Mouse (Mus musculus) spleen, postnatal 36 days (tissue): Measurements from ENCODE around the gene Cpb2.
A peak's percentile ranks its signal among the peaks of the same experiment; 100 is the strongest.

Experiments
- DNase-seq, 2 experiments: peaks; one replicate each; pipeline ENCODE4 v3.0.0; 2022; ENCODE audit warnings: low spot score in 2 of 2, mixed read lengths in 1 of 2

Cpb2 gene

GRCm38 (mm10) chr14:75246024-75247000 lies 4.2 kb downstream of the Cpb2 start:
- no peak for DNase-seq

GRCm38 (mm10) chr14:75250432-75250831 lies 8.3 kb downstream of the Cpb2 start:
- no peak for DNase-seq

- DNase-seq, result peak in 1 of 2 experiments; percentile 1
These were observed 14.4 kb downstream of the Cpb2 start for GRCm38 (mm10) chr14:75256521-75256920.

GRCm38 (mm10) chr14:75269531-75269930 lies 27.4 kb downstream of the Cpb2 start:
- no peak for DNase-seq

- DNase-seq, result no peak
These were observed 37.6 kb downstream of the Cpb2 start for GRCm38 (mm10) chr14:75279716-75280115.

GRCm38 (mm10) chr14:75280406-75280805 lies 38.3 kb downstream of the Cpb2 start:
- DNase-seq, result no peak

GRCm38 (mm10) chr14:75283609-75284192 lies 41.6 kb downstream of the Cpb2 start:
- peak in 1 of 2 experiments; percentile 8 for DNase-seq

- DNase-seq, result peak; percentile 92 to 94
These were observed 42.3 kb downstream of the Cpb2 start, which contains the start of gene Zc3h13 for GRCm38 (mm10) chr14:75284193-75284915. Zc3h13 (plus strand) TSS chr14:75284373.

GRCm38 (mm10) chr14:75301081-75301480 lies 59.0 kb downstream of the Cpb2 start:
- no peak for DNase-seq

GRCm38 (mm10) chr14:75303807-75304206 lies 61.7 kb downstream of the Cpb2 start:
- DNase-seq, result no peak

- no peak for DNase-seq
These were observed 65.8 kb downstream of the Cpb2 start for GRCm38 (mm10) chr14:75307855-75308254.

GRCm38 (mm10) chr14:75309336-75309992 lies 67.4 kb downstream of the Cpb2 start:
- DNase-seq, result no peak

- no peak for DNase-seq
These were observed 72.4 kb downstream of the Cpb2 start for GRCm38 (mm10) chr14:75314484-75314883.

GRCm38 (mm10) chr14:75318736-75319135 lies 76.6 kb downstream of the Cpb2 start:
- peak in 1 of 2 experiments; percentile 17 for DNase-seq

- DNase-seq, result no peak
These were observed 78.2 kb downstream of the Cpb2 start for GRCm38 (mm10) chr14:75320269-75320668.

GRCm38 (mm10) chr14:75323354-75323753 lies 81.3 kb downstream of the Cpb2 start:
- DNase-seq, result no peak

- DNase-seq, result no peak
These were observed 86.0 kb downstream of the Cpb2 start for GRCm38 (mm10) chr14:75328062-75328461.

GRCm38 (mm10) chr14:75330621-75331020 lies 88.5 kb downstream of the Cpb2 start:
- no peak for DNase-seq
